Mouse (Mus musculus) limb, embryonic 11.5 days (tissue): Measurements from ENCODE around the gene Wars. TPM values are rescaled to one million over a fixed set of nuclear protein-coding genes. Genes with fewer than 3 reads are reported as not detected.

Source experiments
- ATAC-seq: fragments of 200-750 bp; cut with Nextera tagmentation; 2 replicates; pipeline ENCODE4 v1.8.0; 2017; ENCODE audit warnings: low read depth; ENCODE audit not compliant: insufficient number of reproducible peaks, low FRiP score, low TSS enrichment
- DNase-seq: peaks from one replicate; pipeline ENCODE4 v3.0.0-alpha.2; 2015; ENCODE audit warnings: low spot score
- H3K27ac ChIP-seq: fragments of 300-500 bp; sonication (generic); replicated peaks from 2 replicates; pipeline ENCODE4 v1.5.1; 2014; ENCODE audit warnings: low read depth, mild to moderate bottlenecking, low read length
- H3K27me3 ChIP-seq: fragments of 300-500 bp; sonication (generic); 2 replicates; pipeline ENCODE4 v1.6.1; 2014; ENCODE audit warnings: mild to moderate bottlenecking, low read length, mixed read lengths; ENCODE audit not compliant: control insufficient read depth, insufficient read depth
- H3K36me3 ChIP-seq: fragments of 300-500 bp; sonication (generic); 2 replicates; pipeline ENCODE4 v1.6.1; 2014; ENCODE audit warnings: mild to moderate bottlenecking, low read length, moderate library complexity, mixed read lengths; ENCODE audit not compliant: control insufficient read depth, insufficient read depth
- H3K4me1 ChIP-seq: fragments of 300-500 bp; sonication (generic); 2 replicates; pipeline ENCODE4 v1.6.1; 2014; ENCODE audit warnings: low read length, mixed read lengths; ENCODE audit not compliant: control insufficient read depth, insufficient read depth
- H3K4me2 ChIP-seq: fragments of 300-500 bp; sonication (generic); 2 replicates; pipeline ENCODE4 v1.6.1; 2014; ENCODE audit warnings: low read depth, mild to moderate bottlenecking, moderate library complexity; ENCODE audit not compliant: severe bottlenecking
- H3K4me3 ChIP-seq: fragments of 300-500 bp; sonication (generic); 2 replicates; pipeline ENCODE4 v1.5.1; 2014; ENCODE audit warnings: low read depth, low read length
- H3K9ac ChIP-seq: fragments of 300-500 bp; sonication (generic); 2 replicates; pipeline ENCODE4 v1.6.1; 2014; ENCODE audit warnings: mild to moderate bottlenecking, low read length
- H3K9me3 ChIP-seq: fragments of 300-500 bp; sonication (generic); 2 replicates; pipeline ENCODE4 v1.6.1; 2016; ENCODE audit warnings: low read length; ENCODE audit not compliant: control insufficient read depth
- WGBS: fragments of 180-500 bp; shearing (Covaris S2); extraction: QIAGEN DNeasy Blood & Tissue Kit; methylation state at CpG from one replicate; pipeline ENCODE4 v1.1.7; 2014; 5-methylcytosine and 5-hydroxymethylcytosine counted together
- polyA plus RNA-seq: library from polyadenylated mRNA; unstranded; fragments of >200 nt; fragmentation: Nextera tagmentation; extraction: Ambion mirVana; gene quantifications from 2 replicates; pipeline ENCODE4 v1.2.1, GENCODE M21; 2014

Wars gene
- polyA plus RNA-seq, 1 experiment from 2014 or later: 117 TPM

GRCm38 (mm10) chr12:108834337-108834736 is 59.6 kb downstream of the Wars start:
- Histone ChIP-seq H3K9ac (no peak overlapping the region), H3K4me3 (no peak overlapping the region), H3K36me3 (peaks cover 2% of the 10 kb centered on the region; the same call in 1 of the 2 replicates), H3K27ac (no peak overlapping the region), H3K4me1 (peaks cover 15% of the 10 kb centered on the region), H3K9me3 (no peaks in the 10 kb centered on the region), H3K4me2 (no peak overlapping the region), H3K27me3 (no peaks in the 10 kb centered on the region)
- WGBS: 85% methylated on average over 3 of the region's 3 CpGs
- ATAC-seq (no peak), DNase-seq (no peak)

DNA sequence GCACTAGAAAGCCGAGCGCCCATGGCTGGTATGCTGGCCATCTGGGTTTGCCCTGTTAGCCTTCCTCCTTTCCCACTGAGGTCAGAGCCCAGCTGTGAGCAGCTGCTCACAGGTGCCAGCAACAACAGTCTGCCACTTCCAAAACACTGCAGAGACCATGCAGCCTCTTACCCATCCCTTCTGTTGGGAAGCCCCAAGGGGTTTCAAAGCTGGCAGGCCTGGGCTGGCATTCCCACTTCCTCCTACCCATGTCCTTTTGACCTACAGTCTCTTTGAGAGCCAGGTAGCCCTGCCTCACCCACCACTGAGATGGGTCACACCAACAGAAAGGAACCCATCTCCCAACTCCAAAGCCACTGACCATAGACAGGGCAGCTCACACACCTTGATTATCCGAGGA is 60.6 kb downstream of the Wars start:
- no peak overlapping the region for H3K4me2 ChIP-seq
- ATAC-seq: no peak
- peaks cover 2% of the 10 kb centered on the region; the same call in 1 of the 2 replicates for H3K36me3 ChIP-seq
- no peaks in the 10 kb centered on the region for H3K9me3 ChIP-seq
- H3K9ac ChIP-seq: no peak overlapping the region
- H3K4me1 ChIP-seq: peaks cover 15% of the 10 kb centered on the region
- H3K27me3 ChIP-seq: no peaks in the 10 kb centered on the region
- no peak for DNase-seq
- WGBS: 95% methylated on average over 3 of the region's 3 CpGs
- no peak overlapping the region for H3K4me3 ChIP-seq
- H3K27ac ChIP-seq: no peak overlapping the region

DNA sequence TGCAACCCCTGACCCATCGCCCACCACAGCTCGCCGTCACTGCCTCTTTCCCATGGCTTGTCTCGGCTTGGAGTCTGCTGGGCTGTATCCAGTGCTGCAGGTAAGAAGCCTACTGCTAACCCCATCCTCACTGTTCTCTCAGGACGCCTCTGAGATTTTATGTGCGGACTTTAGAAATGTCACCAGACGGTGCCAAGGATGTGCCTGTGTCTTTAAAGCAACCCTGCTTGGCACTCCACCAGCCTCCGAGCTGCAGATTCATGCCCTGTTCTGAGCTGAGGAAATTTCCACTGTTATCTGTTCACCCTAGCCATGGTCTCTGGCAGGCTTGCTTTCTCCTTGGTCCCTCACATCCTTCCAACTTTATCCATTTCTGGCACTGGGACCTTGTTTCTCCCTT is 61.1 kb downstream of the Wars start:
- WGBS: 91% methylated on average over 8 of the region's 8 CpGs
- ATAC-seq (no peak), DNase-seq (no peak)
- H3K9ac ChIP-seq: no peak overlapping the region
- no peak overlapping the region for H3K4me3 ChIP-seq
- H3K27ac ChIP-seq: no peak overlapping the region
- peaks cover 15% of the 10 kb centered on the region for H3K4me1 ChIP-seq
- no peaks in the 10 kb centered on the region; the same call in 1 of the 2 replicates for H3K36me3 ChIP-seq
- no peaks in the 10 kb centered on the region for H3K27me3 ChIP-seq
- H3K4me2 ChIP-seq: no peak overlapping the region
- 0 out of 2 replicates have a peak, but pooled peaks cover 2% of the 10 kb centered on the region for H3K9me3 ChIP-seq

GRCm38 (mm10) chr12:108831966-108832643 is 61.9 kb downstream of the Wars start:
- ATAC-seq (no peak), DNase-seq (no peak)
- Histone ChIP-seq H3K27me3 (no peaks in the 10 kb centered on the region), H3K4me2 (no peak overlapping the region), H3K4me1 (peaks cover 10% of the 10 kb centered on the region), H3K9me3 (0 out of 2 replicates have a peak, but pooled peaks cover 2% of the 10 kb centered on the region), H3K27ac (no peak overlapping the region), H3K9ac (no peak overlapping the region), H3K4me3 (no peak overlapping the region), H3K36me3 (peaks cover 3% of the 10 kb centered on the region; the same call in 1 of the 2 replicates)
- 63% methylated on average over 9 of the region's 9 CpGs for WGBS

- Histone ChIP-seq H3K27ac (no peak overlapping the region), H3K4me2 (no peak overlapping the region), H3K9me3 (0 out of 2 replicates have a peak, but pooled peaks cover 2% of the 10 kb centered on the region), H3K36me3 (peaks cover 3% of the 10 kb centered on the region; the same call in 1 of the 2 replicates), H3K27me3 (no peaks in the 10 kb centered on the region), H3K4me3 (no peak overlapping the region), H3K9ac (no peak overlapping the region), H3K4me1 (peaks cover 3% of the 10 kb centered on the region; the same call in 1 of the 2 replicates)
- WGBS: 91% methylated on average over 6 of the region's 6 CpGs
- no peak for DNase-seq
- no peak for ATAC-seq
Measured at GRCm38 (mm10) chr12:108830358-108830757, 63.6 kb downstream of the Wars start.

DNA sequence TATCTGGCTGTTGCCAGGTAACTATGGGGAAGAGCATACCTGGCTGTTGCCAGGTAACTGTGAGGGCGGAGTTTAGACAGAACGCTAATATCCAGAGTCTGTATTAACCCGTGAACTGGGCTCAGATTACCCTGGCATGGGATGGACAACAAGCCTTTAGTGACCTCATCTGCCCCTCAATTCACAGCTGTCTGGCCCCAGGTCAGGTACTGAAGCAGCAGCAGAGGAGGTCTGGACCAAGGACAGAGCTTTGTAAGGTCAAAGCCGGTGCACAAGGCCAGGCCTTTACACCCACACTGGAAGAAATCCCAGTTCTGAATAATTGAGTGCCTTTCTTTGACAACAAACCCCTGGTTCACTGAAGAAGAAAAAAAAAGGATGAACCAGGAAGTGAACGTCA is 64.3 kb downstream of the Wars start:
- H3K4me2 ChIP-seq: no peak overlapping the region
- DNase-seq (no peak), ATAC-seq (no peak)
- 84% methylated on average over 5 of the region's 5 CpGs for WGBS
- H3K36me3 ChIP-seq: peaks cover 3% of the 10 kb centered on the region; the same call in 1 of the 2 replicates
- H3K9me3 ChIP-seq: 0 out of 2 replicates have a peak, but pooled peaks cover 2% of the 10 kb centered on the region
- H3K9ac ChIP-seq: no peak overlapping the region
- no peak overlapping the region for H3K4me3 ChIP-seq
- no peak overlapping the region for H3K27ac ChIP-seq
- H3K27me3 ChIP-seq: no peaks in the 10 kb centered on the region
- H3K4me1 ChIP-seq: no peaks in the 10 kb centered on the region

DNA sequence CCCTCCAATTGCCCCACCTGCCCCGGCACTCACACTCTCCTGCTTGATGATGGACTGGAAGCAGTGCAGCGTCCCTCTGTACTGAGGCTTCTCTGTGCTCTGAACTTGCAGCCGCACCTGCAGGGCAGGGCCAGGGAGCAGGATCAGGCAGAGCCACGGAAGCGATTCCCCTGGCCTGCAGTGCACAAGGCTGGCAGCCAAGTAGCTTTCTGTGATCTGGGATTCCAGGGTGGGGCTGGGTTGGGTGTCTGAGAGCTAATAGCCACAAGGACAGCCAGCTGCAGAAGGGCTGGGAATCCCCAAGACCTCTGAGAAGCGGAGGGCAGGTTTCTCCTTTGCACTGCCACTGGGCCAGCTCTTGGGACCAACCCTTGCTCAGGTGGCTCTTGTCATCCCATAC is 66.3 kb downstream of the Wars start:
- H3K4me3 ChIP-seq: no peak overlapping the region
- H3K9ac ChIP-seq: no peak overlapping the region
- DNase-seq (no peak), ATAC-seq (no peak)
- H3K27ac ChIP-seq: no peak overlapping the region
- no peaks in the 10 kb centered on the region for H3K4me1 ChIP-seq
- peaks cover 3% of the 10 kb centered on the region; the same call in 1 of the 2 replicates for H3K36me3 ChIP-seq
- WGBS: 97% methylated on average over 6 of the region's 6 CpGs
- 0 out of 2 replicates have a peak, but pooled peaks cover 2% of the 10 kb centered on the region for H3K9me3 ChIP-seq
- no peak overlapping the region; the same call in 1 of the 2 replicates for H3K4me2 ChIP-seq
- no peaks in the 10 kb centered on the region for H3K27me3 ChIP-seq

DNA sequence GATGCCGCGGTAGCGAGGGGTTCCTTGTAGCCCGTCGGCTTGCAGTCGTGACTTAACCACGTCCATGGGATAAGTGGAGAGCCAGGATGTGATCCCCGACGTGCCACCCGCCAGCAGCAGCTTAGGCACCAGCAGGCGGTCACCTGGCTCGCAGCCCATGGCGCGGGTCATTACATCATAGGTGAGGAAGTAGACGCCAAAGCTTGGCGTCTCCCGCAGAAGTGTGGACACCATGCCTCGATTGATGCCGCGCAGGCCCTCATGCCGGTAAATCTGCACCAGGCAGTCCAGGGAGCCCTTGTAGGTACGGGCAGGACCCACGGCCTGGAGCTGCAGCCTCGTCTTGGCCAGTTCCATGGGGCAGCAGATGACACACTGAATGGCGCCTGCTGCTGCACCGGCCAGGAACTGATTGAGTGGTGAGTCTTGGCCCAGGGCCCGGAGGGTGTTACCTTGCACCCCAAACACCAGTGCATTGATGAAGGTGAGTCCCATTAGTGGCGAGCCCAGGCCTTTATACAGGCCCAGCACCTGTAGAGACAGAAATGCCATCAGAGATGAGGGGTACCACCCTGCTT is 66.9 kb downstream of the Wars start:
- no peak for DNase-seq
- Histone ChIP-seq H3K4me1 (no peaks in the 10 kb centered on the region), H3K9me3 (0 out of 2 replicates have a peak, but pooled peaks cover 2% of the 10 kb centered on the region), H3K27ac (no peak overlapping the region), H3K4me2 (no peak overlapping the region; the same call in 1 of the 2 replicates), H3K27me3 (no peaks in the 10 kb centered on the region), H3K36me3 (peaks cover 3% of the 10 kb centered on the region; the same call in 1 of the 2 replicates), H3K4me3 (no peak overlapping the region), H3K9ac (no peak overlapping the region)
- WGBS: 95% methylated on average over 28 of the region's 28 CpGs
- no peak for ATAC-seq
